Mouse (Mus musculus) urinary bladder, adult 18-20 months (tissue): ENCODE data around the gene Usp24.

Experiments
- DNase-seq, 2 experiments: peaks; one replicate each; pipeline ENCODE4 v3.0.0; 2022; ENCODE audit warnings: low spot score in 2 of 2, mixed read lengths in 2 of 2

Usp24 gene

DNA sequence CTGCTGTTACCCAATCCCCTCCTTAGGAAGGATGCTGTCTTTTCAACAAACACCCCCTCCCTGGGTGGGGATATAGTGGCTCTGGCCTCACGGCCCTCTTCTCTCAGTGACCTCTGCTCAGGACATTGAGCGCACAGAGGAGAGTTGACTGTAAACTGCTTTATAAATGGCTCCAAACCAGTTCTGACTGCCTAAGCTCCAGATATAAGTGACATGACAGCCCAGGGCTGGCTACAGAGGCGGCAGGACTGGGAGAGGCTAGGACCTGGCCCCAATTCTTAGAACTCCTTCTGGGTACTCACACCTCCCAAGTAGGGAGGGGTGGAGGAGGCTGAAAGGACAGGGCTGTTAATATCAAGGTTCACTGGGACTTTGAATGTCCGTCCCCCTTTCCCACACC, 174.6 kb downstream of the Usp24 start:
- no peak for DNase-seq
